Mouse (Mus musculus) v-Abl transformed pro-B cells (cell line): ENCODE data around the gene Catsperg1.

Experiments
- in situ Hi-C, 2 experiments: fragments of 400-800 bp; cut with MboI; formaldehyde crosslinking; loops; one replicate each; pipeline ENCODE4 v1.15.1; 2025; ENCODE audit not compliant: unreplicated experiment in 2 of 2

Catsperg1 gene

DNA sequence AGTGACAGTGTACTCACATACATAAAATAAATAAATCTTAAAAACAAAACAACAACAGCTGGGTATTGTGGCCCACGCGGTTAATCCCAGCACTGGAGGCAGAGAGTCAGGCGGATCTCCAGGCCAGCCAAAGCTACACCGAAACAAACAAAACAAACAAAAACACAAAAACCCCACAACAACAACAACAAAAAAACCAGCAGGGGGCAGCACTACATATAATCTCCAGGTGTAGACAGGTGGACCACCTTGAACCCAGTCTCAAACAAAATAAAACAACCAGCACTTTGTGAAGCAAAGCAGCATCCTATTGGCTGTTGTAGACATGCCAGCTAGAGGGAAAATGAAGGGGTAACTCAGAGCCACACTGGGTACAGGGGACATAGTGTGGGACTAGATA lies 35.7 kb downstream of the Catsperg1 start:
- in situ Hi-C loops: loop anchor here (5.0 to 10.0 kb wide), 3 partner anchors 51 to 193 kb away; partner anchors contain the start of genes 2200002D01Rik (in 1 of the 2), Eif3k (in 1 of the 2), Map4k1 (in 1 of the 2) and Ryr1 (in 1 of the 2)

- in situ Hi-C loops: loop anchor here (10.0 kb wide), 2 partner anchors 72 to 188 kb away; partner anchors contain the start of genes 2200002D01Rik (in 1 of the 2), Eif3k (in 1 of the 2) and Map4k1 (in 1 of the 2)
These were observed 41.3 kb downstream of the Catsperg1 start for GRCm38 (mm10) chr7:29172390-29173016.

- in situ Hi-C loops: loop anchor here (10.0 kb wide), 2 partner anchors 73 to 187 kb away; partner anchors contain the start of genes 2200002D01Rik (in 1 of the 2), Eif3k (in 1 of the 2) and Map4k1 (in 1 of the 2)
These were observed 42.2 kb downstream of the Catsperg1 start for GRCm38 (mm10) chr7:29171562-29172097.

- in situ Hi-C loops: loop anchor here (10.0 kb wide), 2 partner anchors 74 to 186 kb away; partner anchors contain the start of genes 2200002D01Rik (in 1 of the 2), Eif3k (in 1 of the 2) and Map4k1 (in 1 of the 2)
These were observed 42.9 kb downstream of the Catsperg1 start for GRCm38 (mm10) chr7:29170755-29171561.

GRCm38 (mm10) chr7:29170066-29170754 lies 43.6 kb downstream of the Catsperg1 start, which contains the start of the genes Ggn and Spred3:
TSS of gene Ggn (plus strand) at chr7:29170210.
TSS of gene Spred3 (minus strand) at chr7:29170411.
- in situ Hi-C loops: loop anchor here (10.0 kb wide), 2 partner anchors 75 to 185 kb away; partner anchors contain the start of genes 2200002D01Rik (in 1 of the 2), Eif3k (in 1 of the 2) and Map4k1 (in 1 of the 2)

- in situ Hi-C loops: loop anchor here (10.0 kb wide), 2 partner anchors 75 to 185 kb away; partner anchors contain the start of genes 2200002D01Rik (in 1 of the 2), Eif3k (in 1 of the 2) and Map4k1 (in 1 of the 2)
These were observed 44.4 kb downstream of the Catsperg1 start for GRCm38 (mm10) chr7:29169231-29170065.

GRCm38 (mm10) chr7:29168791-29169230 lies 45.0 kb downstream of the Catsperg1 start:
- in situ Hi-C loops: no loop called here

DNA sequence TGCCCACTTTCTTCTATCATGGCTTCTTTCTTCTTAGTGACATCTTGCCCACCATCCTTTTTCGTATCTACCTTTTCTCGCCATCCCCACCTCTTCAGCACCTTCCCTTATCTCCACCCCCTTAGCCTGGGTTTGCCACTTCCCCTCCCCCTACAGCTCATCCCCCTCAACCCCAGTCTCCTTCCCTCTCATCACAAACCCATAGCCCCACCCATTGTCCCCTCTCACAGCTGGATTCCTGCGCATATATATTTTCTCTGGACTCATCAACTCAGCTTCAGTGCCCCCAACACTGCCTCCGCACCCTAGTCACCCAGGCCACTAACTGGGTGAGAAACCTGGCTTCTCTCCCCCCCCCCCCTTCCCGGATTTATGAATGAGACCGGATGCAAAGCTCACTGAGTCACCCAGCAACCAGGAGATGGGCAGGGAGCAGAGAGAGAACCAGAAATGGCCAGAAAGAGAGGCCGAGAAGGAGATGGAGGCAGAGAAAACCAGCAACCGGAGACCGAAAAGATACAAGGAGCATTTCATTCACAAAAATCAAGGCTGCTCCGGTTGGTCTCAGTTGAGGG lies 45.6 kb downstream of the Catsperg1 start:
- in situ Hi-C loops: no loop called here

DNA sequence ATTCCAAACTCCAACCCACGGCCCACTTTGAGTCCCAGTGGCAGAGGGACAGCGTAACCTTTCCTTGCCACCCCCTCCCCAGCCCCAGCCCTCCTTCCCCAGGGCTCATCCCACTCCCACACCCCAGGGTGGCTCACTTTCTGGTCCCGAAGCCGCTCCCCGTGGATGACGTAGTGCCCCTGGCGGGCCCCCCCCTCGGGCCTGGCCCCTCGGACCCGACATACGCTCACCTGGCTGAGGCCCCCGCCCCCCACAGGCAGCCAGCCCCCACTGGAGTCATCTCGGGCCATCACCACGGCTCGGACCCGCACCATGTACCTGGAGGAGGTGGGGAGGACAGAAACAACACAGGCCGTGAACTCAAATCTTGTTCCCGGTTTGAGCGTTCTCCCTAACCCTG lies 46.2 kb downstream of the Catsperg1 start:
- in situ Hi-C loops: no loop called here

GRCm38 (mm10) chr7:29162750-29163525 lies 50.9 kb downstream of the Catsperg1 start:
- in situ Hi-C loops: no loop called here

DNA sequence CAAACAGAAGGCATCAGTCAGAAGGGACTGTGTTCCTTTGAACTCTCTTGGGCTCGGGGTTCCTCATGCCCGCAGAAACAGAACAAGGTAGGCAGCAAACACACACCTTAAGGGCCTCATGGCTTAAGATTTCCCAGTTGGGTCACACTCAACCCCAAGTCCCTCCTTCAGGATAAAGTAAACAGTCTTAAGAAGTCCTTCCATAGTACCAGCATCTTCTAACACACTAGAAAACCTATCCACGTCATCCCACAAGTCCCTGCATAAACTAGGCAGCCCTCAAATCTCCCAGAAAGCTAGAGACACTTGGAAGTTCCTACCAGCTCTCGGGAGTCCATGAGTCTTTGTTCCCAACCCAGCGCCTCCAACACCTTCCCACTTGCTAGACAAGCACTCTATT lies 51.5 kb downstream of the Catsperg1 start:
- in situ Hi-C loops: no loop called here

- in situ Hi-C loops: no loop called here
These were observed 55.6 kb downstream of the Catsperg1 start for GRCm38 (mm10) chr7:29158264-29158663.

- in situ Hi-C loops: no loop called here
These were observed 57.7 kb downstream of the Catsperg1 start, which contains the start of gene Fam98c for GRCm38 (mm10) chr7:29155838-29156782. TSS of gene Fam98c (minus strand) at chr7:29156234.

- in situ Hi-C loops: no loop called here
These were observed 58.5 kb downstream of the Catsperg1 start for GRCm38 (mm10) chr7:29155196-29155837.

- in situ Hi-C loops: no loop called here
These were observed 59.7 kb downstream of the Catsperg1 start for GRCm38 (mm10) chr7:29154018-29154720.

DNA sequence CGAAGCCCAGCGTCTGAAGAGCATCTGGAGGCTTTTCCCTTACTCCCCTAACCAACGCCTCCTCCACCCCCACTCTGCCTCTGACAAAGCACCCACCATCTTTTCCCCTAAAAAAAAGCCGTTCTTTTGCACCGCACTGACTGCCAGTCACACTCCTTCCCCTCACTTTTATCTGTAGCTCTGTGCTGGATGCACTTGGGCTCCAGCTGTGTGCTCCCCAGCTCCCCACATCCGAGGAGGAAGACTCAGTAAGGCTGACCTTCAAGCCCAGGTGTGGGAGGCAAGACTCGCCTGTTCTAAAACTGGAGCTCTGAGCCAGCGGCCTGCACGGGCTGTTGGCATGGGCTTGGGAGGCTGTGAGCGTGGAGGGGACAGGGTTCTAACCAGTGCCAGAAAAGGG lies 62.3 kb downstream of the Catsperg1 start:
- in situ Hi-C loops: no loop called here
